In the genomic region with DNA sequence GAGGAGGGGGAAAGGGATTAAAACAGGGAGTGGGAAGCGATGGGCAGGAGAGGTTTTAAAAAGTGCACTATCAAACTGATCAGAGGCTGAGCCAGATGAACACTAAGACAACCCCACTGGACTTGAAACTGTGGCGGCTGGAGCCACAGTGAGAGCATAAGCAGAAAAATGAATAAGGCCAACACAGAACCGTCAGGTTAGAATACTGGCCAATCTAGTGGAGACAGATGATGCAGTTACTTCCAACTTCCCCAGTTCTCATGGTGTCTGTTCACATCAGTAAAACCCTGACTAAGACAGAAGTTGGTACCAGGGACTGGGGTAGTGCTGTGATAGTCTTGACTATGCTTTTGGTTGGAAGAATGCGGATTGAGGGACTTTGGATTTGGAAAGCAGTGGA, we compare ENCODE assay signal across 17 mouse cellular contexts.
"Had no signal": no experiment of that assay in that cellular context is flagged by ENCODE, and none has a peak within 500 bp of the region (broad histone marks: within the 10 kb centered on the region; RNA-seq: fewer than 3 reads in every experiment).

No protein-coding gene starts in this region.

- ATAC-seq: liver, embryonic 12.5 days; liver, postnatal 0 days; lung, postnatal 0 days; midbrain, embryonic 13.5 days; midbrain, embryonic 15.5 days; midbrain, embryonic 16.5 days had no signal

- DNase-seq: left cerebral cortex, postnatal 4 days; liver; liver, embryonic 13.5 days; liver, postnatal 0 days; lung, adult 18-20 months; lung, adult 2 months; lung, embryonic 14.5 days; lung, postnatal 10 days; lung, postnatal 14 days; lung, postnatal 36 days; lung, postnatal 4 days; midbrain, embryonic 14.5 days had no signal
